Mouse (Mus musculus) stomach, postnatal 0 days (tissue): Measurements from ENCODE around the gene Evi2b.

Experiments
- CTCF ChIP-seq: IDR thresholded peaks from 2 replicates; pipeline ENCODE4 v1.5.1; 2016; ENCODE audit warnings: antibody characterized with exemption, low read depth, mild to moderate bottlenecking, moderate library complexity
- EP300 ChIP-seq: optimal IDR thresholded peaks from 2 replicates; pipeline ENCODE3; 2016; ENCODE audit warnings: antibody characterized with exemption

GRCm38 (mm10) chr11:79502917-79503316 is 20.6 kb downstream of the Evi2b start:
- no peak for TF ChIP-seq CTCF
- TF ChIP-seq EP300: no peak
